Mouse (Mus musculus) splenic B cell, adult 2 months (primary cell): ENCODE results near the gene Cxcr6.

Experiments
- DNase-seq: peaks from one replicate; pipeline ENCODE4 v3.0.0-alpha.2; 2011; ENCODE audit warnings: low read depth, low spot score
- H3K27me3 ChIP-seq: 2 replicates; pipeline ENCODE4 v1.6.1; 2012; ENCODE audit warnings: mild to moderate bottlenecking, low read length, moderate library complexity, mixed read lengths; ENCODE audit not compliant: control insufficient read depth, poor library complexity, insufficient read depth, severe bottlenecking
- H3K36me3 ChIP-seq: 2 replicates; pipeline ENCODE4 v1.6.1; 2012; ENCODE audit warnings: mild to moderate bottlenecking, low read length, moderate library complexity, mixed read lengths; ENCODE audit not compliant: control insufficient read depth, poor library complexity, insufficient read depth, severe bottlenecking

Gene Cxcr6

GRCm38 (mm10) chr9:123802896-123803295 is 3.4 kb upstream of the Cxcr6 start:
- H3K27me3 ChIP-seq = no peaks in the 10 kb centered on the region
- peak; percentile 13 for DNase-seq
- peaks cover 2% of the 10 kb centered on the region for H3K36me3 ChIP-seq

- Histone ChIP-seq H3K27me3 (no peaks in the 10 kb centered on the region), H3K36me3 (no peaks in the 10 kb centered on the region; the same call in none of the 2 replicates)
- peak; percentile 23 for DNase-seq
Measured at GRCm38 (mm10) chr9:123805241-123805640, 1.0 kb upstream of the Cxcr6 start.

DNA sequence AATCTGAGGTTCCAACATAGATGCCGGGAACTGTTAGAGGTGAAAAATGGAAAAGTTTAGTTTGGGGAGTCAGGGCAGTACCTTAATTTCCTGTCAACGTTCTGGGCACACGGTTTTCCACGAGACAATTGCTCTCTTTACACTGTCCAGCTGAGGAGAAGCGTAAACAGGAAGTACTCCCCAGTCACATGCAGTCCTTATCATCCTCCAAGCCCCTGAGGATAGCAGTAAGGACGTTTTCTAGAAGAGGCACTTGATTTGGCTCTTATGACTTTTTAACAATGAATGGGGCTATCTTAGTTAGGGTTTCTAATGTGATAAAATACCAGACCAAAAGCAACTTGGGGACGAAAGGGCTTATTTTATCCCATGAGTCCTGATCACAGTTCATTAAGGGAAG is 2.3 kb downstream of the Cxcr6 start:
- no peak for DNase-seq
- Histone ChIP-seq H3K36me3 (no peaks in the 10 kb centered on the region; the same call in none of the 2 replicates), H3K27me3 (no peaks in the 10 kb centered on the region)

DNA sequence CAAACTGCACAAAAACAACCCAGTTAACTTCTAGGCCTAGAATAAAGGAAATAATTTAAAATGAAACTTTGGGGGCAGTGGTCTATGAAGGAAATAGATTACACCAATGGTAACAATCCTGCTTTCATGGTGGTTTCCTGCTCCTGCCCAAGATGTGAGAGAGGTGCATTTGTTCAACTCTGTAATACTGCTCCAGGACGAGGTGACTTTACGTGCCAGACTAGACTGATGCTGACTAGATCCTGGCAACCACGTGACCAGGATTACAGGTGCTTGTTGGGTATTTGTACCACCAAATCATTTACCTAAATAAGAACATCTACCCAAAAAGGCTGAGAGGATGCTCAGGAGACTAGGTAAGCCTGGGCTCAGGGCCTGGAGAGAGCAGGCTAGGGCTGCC is 5.6 kb downstream of the Cxcr6 start:
- Histone ChIP-seq H3K27me3 (no peaks in the 10 kb centered on the region), H3K36me3 (peaks cover 2% of the 10 kb centered on the region; the same call in 1 of the 2 replicates)
- DNase-seq = no peak

GRCm38 (mm10) chr9:123814326-123814725 is 8.1 kb downstream of the Cxcr6 start:
- Histone ChIP-seq H3K36me3 (peaks cover 7% of the 10 kb centered on the region), H3K27me3 (no peaks in the 10 kb centered on the region)
- DNase-seq = no peak

DNA sequence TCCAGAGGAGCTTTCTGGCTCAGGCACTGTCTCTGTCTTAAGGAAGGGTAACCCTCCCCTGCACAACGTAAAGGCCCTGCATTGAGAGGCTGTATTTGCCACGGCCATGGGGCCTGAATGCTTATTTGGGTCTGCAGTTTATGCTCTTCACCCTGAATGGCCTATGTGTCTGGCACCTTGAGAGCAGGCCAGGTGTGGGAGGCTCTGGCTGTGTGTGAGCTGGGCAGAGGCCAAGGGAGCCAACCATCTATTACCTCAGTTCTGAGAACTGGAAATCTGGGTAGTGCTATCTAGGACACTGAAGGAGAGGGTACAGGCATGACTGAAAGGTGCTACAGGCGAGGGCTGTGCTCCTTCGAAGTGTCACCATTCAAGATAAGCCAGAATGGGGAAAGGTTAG is 8.5 kb downstream of the Cxcr6 start:
- DNase-seq = no peak
- peaks cover 7% of the 10 kb centered on the region for H3K36me3 ChIP-seq
- no peaks in the 10 kb centered on the region for H3K27me3 ChIP-seq

DNA sequence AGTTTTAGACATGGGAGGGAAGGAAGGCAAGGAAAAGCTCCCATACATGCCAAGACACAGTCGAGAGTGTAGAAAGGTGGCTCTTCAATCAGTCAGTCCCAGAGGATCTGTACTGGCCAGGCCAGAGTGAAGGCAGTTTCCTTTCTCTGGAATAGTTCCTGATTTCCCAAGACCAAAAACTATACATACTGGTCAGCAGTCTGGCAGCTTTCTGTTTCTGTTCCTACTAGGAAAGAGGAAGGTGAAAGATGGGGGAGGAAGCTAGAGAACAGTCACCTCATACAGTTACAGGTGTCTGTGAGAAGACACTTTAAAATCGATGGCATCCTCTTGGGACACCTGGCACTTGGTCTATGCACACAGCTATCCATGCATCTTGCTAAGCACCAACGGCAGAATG is 9.2 kb downstream of the Cxcr6 start:
- peak; percentile 16 for DNase-seq
- no peaks in the 10 kb centered on the region for H3K27me3 ChIP-seq
- H3K36me3 ChIP-seq = peaks cover 7% of the 10 kb centered on the region

DNA sequence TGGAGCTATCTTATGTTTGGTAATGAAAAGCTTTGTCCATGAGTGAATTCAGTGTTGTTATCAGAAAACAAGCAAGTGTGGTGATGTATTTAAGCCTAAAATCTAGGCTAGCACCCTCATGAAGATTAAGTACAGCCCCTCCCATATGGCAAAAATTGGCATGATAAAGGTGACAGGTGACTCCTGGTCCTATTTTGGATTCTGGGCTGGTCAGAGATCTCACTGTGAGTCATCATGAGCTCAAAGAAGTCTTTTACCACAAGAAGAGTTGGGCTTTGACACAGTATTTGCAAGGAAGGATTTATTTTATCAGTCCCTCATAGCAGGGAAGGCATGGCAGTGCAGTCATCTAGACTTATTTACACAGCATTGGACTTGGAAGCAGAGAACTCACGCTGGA is 9.7 kb downstream of the Cxcr6 start:
- no peaks in the 10 kb centered on the region for H3K27me3 ChIP-seq
- DNase-seq = no peak
- H3K36me3 ChIP-seq = peaks cover 7% of the 10 kb centered on the region

GRCm38 (mm10) chr9:123818601-123819000 is 12.3 kb downstream of the Cxcr6 start:
- Histone ChIP-seq H3K27me3 (no peaks in the 10 kb centered on the region), H3K36me3 (peaks cover 7% of the 10 kb centered on the region)
- no peak for DNase-seq

DNA sequence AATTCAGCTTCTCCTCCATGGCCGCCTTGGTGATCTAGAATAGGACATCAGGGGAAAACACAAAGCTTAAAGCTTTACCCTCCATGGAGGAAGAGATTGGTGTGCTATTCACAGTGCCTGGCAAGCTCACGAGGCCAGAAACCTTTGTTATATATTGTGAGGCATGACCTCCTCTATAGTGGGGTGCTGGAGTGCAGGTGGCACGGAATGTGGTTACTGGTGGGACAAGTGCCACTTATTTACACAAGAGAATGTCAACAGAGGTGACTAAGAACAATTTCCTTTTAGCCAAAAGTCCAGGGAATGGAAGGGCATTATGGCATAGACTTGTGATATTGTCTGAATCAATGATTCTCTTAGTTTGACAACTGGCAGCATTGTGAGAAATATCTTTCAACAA is 20.4 kb downstream of the Cxcr6 start:
- Histone ChIP-seq H3K36me3 (peaks cover 14% of the 10 kb centered on the region), H3K27me3 (no peaks in the 10 kb centered on the region)
- DNase-seq = no peak

DNA sequence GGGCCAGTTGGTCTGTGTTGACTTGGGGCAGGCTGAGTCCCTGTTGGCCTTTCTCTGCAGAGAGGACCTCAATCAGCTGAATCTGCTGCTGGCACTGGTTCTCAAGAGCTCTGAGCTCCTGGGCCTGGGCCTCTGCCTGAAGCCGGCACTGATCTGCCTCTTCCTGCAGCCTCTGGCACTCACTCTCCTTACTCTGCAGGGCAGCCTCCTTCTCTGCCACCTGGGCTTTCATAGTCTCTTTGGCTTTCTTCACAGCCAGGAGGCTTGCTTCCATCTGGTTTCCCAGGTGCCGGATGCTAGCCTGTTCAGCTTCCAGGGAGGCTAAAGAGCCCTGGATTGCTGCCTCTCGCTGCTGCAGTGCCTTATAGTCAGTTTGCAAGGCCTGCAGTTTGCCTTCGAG is 22.6 kb downstream of the Cxcr6 start:
- no peak for DNase-seq
- no peaks in the 10 kb centered on the region for H3K27me3 ChIP-seq
- peaks cover 14% of the 10 kb centered on the region; the same call in 1 of the 2 replicates for H3K36me3 ChIP-seq

DNA sequence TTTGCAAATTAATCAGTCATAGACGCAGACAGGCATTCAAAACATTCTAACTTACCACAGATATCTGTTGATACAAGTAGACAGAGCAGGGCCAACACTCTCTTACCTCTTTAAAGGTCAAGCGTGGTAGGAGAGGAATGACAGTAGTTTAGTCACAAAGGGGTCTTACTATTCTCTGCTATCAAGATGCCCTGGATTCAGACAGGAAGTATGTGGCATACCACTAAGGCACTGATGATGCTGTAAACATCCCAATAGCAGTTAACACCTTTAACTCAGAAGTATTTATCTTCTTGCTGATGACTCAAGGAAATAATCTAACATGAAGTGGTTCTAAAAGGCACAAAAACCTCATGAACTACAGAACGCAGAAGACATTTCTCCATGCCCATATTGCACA is 29.6 kb downstream of the Cxcr6 start:
- DNase-seq = no peak
- Histone ChIP-seq H3K27me3 (no peaks in the 10 kb centered on the region), H3K36me3 (peaks cover 9% of the 10 kb centered on the region)

- no peaks in the 10 kb centered on the region for H3K27me3 ChIP-seq
- DNase-seq = no peak
- H3K36me3 ChIP-seq = peaks cover 4% of the 10 kb centered on the region
Measured at GRCm38 (mm10) chr9:123840243-123840642, 34.0 kb downstream of the Cxcr6 start.

DNA sequence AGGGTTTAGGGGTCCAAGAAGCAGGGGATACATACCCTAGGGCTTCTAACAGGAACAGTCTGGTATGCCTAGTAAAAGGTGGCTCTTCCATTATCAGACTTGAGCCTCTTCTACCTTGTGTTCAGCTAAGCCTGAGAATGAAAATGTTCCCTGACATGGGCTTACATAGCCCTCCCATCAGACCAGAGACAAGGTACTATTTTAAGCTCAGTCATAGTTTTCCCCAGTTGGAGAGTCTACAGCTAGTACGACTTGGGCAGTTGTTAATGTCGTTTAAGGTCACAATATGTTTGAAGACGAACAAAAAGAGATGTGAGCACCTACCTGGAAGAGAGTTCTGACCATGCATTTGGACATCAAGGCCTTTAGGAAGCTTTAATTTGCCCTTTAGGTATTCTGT is 38.2 kb downstream of the Cxcr6 start:
- Histone ChIP-seq H3K36me3 (no peaks in the 10 kb centered on the region; the same call in 1 of the 2 replicates), H3K27me3 (no peaks in the 10 kb centered on the region)
- no peak for DNase-seq

GRCm38 (mm10) chr9:123845120-123845519 is 38.8 kb downstream of the Cxcr6 start:
- Histone ChIP-seq H3K36me3 (no peaks in the 10 kb centered on the region; the same call in 1 of the 2 replicates), H3K27me3 (no peaks in the 10 kb centered on the region)
- peak; percentile 44 for DNase-seq

DNA sequence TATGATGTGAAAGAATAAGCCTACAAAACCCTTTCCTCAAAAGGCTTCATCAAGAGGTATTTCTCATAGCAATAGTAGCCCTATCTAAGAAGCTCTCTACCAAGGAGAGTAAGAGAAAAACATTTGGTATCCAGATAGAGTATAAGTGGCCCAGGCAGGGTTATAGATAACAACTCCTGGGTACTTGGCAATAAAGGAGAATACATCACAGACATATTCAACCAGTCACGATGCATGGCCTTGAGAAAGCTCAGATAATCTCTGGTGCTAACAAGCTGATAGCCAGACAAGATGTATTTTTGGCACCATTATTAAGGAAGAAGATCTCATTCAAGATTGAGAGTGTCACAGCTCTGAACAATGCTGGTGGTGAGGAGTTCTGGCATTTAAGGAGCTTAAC is 40.2 kb downstream of the Cxcr6 start:
- Histone ChIP-seq H3K36me3 (no peaks in the 10 kb centered on the region), H3K27me3 (no peaks in the 10 kb centered on the region)
- no peak for DNase-seq
